Mouse (Mus musculus): Measurements from ENCODE around the gene Prss41.

DNA sequence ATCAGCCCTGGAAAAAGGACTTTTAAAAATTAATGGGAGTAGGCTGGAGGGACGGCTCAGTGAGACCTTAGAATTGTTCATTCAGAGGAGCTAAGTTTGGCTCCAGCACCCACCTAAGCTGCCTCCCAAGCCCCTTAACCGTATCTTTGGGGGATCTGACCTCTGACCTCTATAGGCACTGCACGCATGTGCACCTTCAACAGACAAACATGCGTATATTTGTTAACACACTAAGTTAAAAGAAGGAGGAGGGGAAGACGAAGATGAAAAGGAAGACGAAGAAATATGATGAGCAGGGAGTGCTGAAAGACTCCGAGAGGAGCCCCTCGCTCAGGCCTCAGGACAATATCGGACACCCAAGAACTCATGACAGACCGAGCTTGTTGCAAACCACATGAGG is 42.3 kb downstream of the Prss41 start:
- TF ChIP-seq GATA1 (IDR thresholded peaks at IDR 0.05; ENCODE audit: borderline replicate concordance, low read length) (no peak), FLI1 (IDR thresholded peaks at IDR 0.05; ENCODE audit: low read length) (no peak)
